Mouse (Mus musculus): ENCODE data around the gene Slc17a7. TPM values are rescaled to one million over a fixed set of nuclear protein-coding genes. Genes with fewer than 3 reads are reported as not detected.
A peak's percentile ranks its signal among the peaks of the same experiment; 100 is the strongest.

The Slc17a7 gene
- total RNA-seq, 2 experiments from 2014 or later: 267 to 292 TPM

DNA sequence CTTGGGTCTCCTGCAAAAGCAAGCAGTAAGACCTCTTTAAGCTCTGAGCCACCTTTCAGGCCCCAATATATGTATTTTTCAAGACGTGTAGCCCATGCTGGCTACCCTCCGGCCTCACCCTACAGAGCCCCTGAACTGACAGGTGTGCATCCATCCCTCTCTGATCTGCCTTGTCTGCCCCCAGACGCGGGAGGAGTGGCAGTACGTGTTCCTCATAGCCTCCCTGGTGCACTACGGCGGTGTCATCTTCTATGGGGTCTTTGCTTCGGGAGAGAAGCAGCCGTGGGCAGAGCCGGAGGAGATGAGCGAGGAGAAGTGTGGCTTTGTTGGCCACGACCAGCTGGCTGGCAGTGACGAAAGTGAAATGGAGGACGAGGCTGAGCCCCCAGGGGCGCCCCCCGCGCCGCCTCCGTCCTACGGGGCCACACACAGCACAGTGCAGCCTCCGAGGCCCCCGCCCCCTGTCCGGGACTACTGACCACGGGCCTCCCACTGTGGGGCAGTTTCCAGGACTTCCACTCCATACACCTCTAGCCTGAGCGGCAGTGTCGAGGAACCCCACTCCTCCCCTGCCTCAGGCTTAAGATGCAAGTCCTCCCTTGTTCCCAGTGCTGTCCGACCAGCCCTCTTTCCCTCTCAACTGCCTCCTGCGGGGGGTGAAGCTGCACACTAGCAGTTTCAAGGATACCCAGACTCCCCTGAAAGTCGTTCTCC is 11.0 kb downstream of the Slc17a7 start:
- intact Hi-C loops (cut with DNase I): no loop called here
- DNase-seq: no peak

DNA sequence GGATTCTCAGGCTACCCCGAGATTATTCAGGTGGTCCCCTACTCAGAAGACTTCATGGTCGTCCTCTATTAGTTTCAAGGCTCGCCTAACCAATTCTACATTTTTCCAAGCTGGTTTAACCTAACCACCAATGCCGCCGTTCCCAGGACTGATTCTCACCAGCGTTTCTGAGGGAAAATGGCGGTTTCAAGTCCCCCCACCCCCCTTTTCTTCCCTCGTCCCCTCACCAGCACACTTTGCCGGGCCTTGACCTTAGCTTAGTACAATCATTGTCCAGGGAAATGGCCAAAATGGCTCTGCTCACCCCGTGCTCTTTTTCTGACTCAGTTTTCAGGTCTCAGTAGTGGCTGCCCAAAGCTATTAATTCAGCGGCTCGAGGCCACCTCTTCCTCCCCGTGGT is 11.6 kb downstream of the Slc17a7 start:
- intact Hi-C loops (cut with DNase I): no loop called here
- DNase-seq: no peak

DNA sequence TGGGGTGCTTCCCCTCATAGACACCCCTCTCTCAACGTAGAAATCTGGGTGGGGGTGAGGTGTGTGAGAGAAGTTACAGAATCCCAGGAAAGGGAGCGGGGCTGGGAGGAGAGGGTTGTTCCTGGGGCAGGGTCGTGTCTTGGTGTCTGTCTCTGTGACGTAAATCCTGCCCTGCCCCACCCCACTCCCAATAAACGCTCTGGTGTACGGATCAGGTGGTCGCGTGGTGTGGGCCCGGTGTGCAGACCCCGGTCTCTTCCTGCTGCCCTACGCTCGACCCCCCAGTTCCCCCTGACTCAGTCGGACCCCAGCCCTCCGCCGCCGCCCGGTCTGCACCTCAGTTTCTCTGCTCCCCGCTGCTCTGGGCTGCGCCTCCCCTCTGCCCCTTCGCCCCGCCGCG is 12.2 kb downstream of the Slc17a7 start:
- intact Hi-C loops (cut with DNase I): no loop called here
- DNase-seq: no peak

DNA sequence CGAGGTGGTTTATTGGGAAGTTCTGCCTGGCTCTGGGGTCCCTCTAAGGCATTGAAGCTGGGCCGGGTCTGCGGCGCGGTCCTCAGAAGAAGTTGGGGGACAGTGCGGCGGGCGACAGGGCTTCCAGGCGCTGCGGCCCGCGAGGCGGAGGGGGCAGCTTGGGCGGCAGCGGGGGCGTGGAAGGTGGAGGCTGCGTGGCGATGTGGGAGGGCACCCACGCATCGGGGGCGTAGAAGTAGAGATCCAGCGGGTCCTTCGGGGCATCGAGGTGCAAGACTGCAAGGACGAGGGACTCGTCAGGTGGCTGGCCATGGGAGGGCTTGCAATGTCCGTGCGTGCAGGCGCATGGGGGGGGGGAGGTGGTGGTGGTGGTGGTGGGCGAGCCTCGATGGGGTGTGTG is 12.6 kb downstream of the Slc17a7 start:
- intact Hi-C loops (cut with DNase I): no loop called here
- DNase-seq: no peak

DNA sequence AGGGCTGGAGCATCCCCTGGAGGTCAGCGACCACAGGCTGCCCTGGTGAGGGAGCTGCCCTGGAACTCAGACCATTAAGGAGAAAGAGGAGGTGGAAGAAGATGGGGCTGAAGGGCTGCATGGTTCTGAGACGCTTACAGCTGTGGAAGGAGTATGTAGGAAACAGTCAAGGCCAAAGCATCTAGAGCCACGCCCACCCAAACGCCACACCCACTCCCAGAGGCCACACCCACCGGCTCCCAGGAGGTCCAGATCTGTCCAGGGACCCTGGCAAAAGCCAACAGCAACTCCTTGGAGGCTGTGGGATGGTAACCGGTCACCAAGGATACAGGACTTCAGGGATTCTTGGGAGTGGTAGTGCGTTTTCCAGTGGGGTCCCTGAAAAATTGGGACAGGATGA is 14.8 kb downstream of the Slc17a7 start:
- no peak for DNase-seq
- intact Hi-C loops (cut with DNase I): no loop called here

DNA sequence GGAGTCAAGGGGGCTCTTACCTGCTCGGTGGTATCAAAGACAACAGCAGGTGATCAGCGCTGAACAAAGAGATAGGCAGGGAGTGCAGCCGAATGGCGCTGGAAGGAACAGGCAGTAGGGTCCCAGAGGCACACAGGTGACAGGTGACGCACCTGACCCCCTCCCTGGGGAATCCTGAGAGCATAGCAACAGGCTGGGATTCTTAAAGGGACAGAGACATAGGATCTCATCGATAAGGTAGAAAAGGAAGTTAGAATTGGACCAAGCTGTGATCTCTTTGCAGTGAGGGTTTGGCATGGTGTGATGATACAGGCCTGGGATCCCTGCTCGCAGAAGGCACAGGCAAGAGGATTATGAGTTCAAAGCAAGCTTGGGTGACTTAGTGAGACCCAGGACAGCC is 15.7 kb downstream of the Slc17a7 start, which contains the start of gene Gfy:
Gene Gfy (minus strand): TSS at position 101 of the 400 bp plus-strand sequence.
- DNase-seq: no peak
- intact Hi-C loops (cut with DNase I): no loop called here

DNA sequence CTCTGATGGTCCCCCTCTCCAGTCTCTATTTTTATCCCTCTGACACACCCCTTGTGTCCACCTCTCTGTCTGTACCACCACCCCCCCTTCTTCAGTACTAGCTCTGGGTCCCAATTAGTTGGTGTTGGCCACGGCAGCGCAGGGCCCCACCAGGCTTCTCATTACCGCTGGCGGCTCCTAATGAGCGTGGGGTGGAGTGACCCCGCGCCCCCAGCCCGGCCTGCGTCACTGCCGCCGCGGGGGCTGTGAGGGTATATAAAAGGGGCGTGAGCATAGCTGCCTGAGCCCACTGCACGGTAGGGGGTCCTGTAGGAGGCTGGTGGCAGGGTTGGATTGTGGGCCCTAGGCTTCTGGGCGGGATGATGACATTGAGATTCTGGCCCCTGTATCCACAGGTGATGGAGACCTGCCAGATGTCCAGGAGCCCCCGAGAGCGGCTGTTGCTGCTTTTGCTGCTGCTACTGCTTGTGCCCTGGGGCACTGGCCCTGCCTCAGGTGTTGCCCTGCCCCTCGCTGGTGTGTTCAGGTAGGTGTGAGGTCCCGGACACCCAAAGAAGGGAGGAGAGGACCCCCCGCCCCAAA is 17.2 kb downstream of the Slc17a7 start, which contains the start of gene Pth2:
Gene Pth2 (plus strand): TSS at position 100 of the 582 bp plus-strand sequence.
- intact Hi-C loops (cut with DNase I): no loop called here
- DNase-seq: no peak

DNA sequence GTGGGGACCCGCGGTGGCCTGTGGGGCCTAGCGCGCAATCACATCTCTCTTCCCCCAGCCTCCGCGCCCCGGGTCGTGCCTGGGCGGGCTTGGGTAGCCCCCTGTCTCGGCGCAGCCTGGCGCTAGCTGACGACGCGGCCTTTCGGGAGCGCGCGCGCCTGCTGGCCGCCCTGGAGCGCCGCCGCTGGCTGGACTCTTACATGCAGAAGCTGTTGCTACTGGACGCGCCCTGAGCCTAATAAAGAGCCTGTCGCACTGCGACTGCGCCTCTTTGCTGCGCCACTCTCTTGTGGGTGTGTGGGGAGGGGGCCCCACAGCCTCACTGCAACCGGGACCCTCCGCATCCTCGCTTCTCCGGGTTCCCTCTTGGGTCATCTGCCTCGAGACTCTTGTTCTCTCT is 17.8 kb downstream of the Slc17a7 start:
- intact Hi-C loops (cut with DNase I): no loop called here
- no peak for DNase-seq

DNA sequence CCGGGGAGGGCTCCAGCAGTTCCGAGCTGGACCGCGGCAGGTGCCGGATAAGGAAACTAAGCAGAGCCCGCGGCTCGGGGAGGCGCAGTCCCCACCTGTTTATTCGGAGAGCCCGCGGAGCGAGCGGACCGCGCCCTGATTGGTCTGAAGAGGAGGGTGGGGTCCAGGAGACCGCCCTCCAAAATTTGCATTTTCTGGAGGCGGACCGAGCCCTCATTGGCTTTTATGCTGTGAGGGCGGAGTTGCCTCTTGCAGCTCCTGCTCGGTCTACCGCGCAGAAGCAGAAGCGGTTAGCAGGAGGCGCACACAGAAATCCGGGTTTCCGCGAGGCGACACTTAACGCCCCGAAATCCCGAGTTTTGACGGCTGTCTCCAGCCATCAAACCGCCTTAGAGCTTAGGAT is 18.5 kb downstream of the Slc17a7 start:
- intact Hi-C loops (cut with DNase I): no loop called here
- DNase-seq: peak; percentile 76

DNA sequence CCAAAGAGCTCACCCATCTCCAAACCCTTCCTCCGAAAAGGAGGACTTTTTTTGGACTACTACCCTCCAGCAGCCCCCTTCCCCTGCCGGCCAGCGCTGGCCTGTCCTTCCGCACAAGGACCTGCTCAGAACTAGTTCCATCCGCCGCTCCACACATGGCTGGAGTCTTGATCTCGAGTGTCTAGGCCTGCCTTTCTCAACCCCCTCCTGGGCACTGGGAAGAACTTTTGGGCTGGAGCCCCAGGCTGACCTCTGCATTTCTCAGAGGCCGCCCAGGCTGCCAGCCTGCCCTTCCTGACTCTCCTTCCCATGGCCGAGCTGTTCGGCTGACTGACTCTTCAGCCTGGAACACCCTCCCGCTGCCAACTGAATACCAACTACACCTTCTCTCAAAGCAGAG is 18.9 kb downstream of the Slc17a7 start:
- no peak for DNase-seq

DNA sequence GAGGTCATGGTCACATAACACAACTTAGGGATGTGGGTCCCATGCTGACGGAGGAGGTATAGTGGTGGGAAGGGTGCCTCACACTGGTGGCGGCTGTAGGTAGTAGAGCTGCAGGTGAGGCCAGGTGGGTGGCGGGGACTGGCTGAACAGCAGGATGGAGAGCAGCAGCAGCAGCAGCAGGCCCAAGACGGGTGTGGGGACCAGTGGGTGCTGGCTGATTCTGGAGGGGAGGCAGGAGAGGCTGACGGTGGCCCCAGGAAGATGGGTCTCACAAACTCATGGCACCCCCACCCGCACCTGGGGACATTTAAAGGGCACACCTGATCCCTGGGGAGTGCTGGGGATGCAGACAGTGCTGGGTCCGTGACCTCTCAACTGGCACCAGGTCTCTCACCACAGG is 19.9 kb downstream of the Slc17a7 start:
- DNase-seq: no peak
- intact Hi-C loops (cut with DNase I): no loop called here

More for the DNA sequence above, 18.9 kb downstream of the Slc17a7 start:
- intact Hi-C loops (cut with DNase I): no loop called here

DNA sequence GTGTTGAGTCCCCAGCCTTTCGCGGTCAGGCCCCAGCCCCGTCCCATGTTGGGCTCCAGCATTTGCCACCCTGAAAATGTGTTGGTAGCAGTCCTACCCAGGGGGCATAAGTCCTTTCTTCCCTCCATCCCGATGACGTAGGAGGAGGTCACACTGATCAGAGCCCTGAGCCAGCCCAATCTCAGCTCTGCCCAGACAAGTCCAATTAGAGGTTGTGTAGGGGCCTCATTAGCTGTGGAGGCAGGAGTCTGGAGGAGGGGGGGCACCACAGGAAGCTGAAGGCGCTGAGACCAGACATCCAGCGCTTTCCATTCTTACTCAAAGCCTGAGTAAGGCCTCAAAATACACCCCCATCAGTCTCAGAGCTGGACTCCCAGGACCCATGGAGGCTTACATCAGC is 22.2 kb downstream of the Slc17a7 start:
- intact Hi-C loops (cut with DNase I): no loop called here
- DNase-seq: no peak

DNA sequence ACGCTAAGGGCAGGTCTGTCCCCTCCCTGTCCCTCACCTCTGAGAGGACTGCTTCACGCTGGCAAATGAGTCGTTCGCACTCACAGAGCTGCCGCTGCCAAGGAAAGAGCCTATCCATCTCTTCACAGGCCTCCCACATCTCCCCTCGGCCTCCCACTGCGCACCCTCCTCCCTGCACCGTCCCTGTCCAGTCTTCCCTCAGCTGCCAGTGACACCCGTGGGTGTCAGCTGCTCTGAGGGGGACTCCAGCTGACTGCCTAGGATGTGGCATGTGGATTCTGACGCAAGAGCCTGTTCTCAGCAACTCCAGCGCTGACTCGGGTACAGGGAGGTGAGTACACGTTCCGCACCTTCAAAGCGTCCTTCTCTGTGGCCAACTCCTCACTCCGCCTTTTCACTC is 25.9 kb downstream of the Slc17a7 start:
- no peak for DNase-seq
- intact Hi-C loops (cut with DNase I): no loop called here

DNA sequence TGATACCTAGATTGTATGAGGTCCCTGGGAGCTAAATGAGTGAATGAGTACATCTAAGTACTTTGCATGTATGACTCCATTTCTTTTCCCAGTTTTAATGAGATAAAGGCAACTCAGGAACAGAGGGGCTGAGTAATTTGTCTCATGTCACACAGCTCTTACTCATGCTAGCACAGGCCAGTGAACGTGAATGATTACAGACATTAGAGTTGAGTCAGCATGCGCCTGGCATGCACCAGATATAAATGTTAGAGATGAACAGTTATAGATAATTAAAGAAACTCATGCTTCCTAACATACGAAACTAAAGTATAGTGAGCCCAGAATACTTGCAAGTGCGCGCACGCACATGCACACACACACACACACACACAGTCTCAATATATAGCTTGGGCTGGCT is 26.4 kb downstream of the Slc17a7 start:
- intact Hi-C loops (cut with DNase I): no loop called here
- no peak for DNase-seq

DNA sequence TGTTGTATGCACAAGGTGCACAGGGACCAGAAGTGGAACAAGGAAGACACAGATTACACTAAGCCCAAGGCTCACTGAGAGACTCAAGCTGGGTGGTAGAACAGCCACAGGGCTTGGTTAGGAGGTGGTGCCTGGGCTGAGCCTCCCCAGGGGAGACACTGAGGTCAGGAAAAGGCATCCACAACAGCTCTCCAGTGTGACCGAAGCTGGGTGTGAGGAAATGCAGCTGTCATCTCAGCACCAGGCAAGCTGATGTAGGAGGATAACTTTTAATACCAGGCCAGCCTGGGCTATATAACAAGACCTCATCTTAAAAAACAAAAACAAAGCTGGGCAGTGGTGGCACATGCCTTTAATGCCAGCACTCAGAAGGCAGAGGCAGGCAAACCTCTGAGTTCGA is 27.4 kb downstream of the Slc17a7 start:
- DNase-seq: no peak
- intact Hi-C loops (cut with DNase I): no loop called here

DNA sequence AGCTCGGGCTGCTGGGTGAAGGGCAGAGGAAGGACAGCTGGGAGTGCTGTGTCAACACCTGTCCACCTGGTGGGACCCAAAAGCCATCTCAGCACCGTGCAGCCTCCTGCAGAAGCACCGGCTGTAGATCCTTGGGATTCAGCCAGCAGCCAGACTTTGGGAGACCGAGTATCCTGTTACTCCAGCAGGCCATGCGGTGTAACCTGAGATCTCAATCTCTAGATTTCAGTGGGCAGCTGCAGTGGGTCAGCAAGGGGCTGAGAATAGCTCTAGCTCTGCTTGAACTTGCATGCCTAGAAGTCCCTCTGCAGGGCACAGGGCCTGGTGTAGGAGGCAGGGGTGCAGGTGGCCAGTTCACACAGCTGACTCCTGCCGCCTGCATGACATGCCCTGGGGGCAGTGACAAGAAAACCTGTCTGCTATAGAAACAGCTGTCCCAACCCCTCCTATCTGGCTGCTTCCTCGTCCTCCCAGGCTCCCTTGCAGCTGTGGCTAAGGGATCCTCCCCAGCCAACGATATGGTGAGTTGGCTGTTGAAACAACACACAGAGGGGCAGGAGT is 28.1 kb downstream of the Slc17a7 start:
- intact Hi-C loops (cut with DNase I): no loop called here
- DNase-seq: peak; percentile 79

DNA sequence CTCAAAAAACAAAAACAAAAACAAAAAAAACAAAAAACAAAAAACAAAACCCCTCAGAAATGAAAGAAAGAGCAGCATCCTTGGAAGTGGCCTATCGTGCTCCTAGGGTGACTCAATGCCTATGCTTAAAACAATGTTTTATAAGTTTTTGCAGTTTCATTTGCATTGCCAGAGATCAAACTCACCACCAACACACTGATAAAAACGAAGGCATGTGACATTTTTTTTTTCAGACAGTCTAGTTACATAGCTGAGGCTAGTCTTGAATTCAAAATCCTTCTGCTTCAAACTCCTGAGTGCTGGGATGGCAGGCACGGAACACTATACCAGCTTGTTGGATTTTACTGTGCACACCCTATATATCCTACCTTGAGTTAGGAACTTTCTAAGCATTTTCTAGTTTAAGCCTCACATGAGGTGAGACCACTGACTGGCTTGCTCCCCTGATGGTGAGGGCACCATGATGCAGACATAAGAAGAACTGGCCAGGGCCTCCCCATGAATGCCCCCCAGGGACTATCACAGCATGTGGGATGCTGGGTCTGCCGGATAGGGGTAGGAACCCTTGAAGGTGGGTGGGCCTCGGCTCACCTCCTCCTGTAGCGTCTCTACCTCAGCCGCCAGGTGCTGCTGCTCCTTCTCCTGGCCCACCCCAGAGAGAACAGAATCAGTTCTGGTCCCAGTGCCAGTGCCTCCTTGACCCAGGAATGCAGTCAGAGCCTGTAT is 29.0 kb downstream of the Slc17a7 start:
- intact Hi-C loops (cut with DNase I): no loop called here
- DNase-seq: no peak

DNA sequence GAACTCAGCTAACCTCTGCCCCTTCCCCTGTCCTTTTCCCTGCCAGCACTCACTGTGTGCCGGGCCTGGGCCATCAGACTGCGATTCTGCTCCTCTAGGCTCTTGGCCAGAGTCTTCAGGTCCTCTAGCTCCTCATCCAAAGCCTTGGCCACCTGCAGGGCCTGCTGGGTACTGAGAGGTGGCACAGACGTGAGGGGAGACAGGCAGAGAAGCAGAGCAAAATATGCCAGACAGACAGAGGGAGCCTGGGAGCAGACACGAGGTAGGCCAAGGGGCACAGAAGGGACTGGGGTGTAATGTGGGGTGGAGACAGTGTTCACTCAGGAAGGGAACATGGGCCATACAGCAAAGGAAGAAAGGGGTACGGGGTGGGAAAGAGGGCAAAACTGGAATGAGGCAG is 29.7 kb downstream of the Slc17a7 start:
- peak; percentile 36 for DNase-seq
- intact Hi-C loops (cut with DNase I): no loop called here

DNA sequence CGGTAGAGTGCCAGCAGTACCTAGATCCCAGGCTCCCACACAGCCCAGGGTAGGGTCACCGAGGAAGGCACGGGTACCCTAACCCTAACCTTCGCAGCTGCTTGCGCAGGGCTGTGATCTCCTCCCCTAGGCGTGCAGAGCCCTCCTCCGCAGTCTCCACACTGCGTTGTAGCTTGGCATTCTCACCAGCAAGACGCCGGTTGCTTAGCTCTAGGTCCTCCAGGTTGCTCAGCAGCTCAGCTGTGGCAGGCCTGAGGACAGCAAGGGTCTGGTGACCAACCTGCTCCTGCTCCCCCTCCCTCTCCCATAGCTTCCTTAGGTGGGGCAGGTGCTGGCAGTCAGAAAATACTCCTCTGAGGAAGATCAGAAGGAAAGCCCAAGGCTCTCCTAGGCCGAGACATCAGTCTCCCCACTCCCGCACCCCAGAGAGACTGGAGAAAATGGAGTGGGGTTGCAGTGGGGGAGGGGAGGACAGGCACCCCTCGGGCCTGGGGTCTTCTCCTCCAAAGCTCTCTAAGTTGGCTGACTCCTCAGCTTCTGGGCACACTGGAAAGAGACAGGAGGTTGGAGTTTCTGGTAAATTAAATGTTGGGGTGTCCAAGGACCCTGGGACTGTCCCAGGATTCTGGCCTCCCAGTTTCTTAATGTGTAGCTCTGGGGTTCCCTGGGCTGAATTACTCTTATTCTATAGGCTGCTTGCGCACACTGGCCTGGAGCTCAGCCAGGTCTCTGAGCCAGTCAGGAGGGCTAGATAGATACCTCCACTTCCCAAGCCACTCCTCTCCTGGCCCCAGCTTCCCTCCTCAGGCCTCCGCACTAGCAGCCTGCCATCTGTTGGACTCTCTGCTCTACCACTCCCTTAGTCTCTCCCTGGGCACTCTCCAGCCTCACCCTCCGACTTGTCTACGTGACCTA is 30.4 kb downstream of the Slc17a7 start:
- no peak for DNase-seq
- intact Hi-C loops (cut with DNase I): no loop called here

DNA sequence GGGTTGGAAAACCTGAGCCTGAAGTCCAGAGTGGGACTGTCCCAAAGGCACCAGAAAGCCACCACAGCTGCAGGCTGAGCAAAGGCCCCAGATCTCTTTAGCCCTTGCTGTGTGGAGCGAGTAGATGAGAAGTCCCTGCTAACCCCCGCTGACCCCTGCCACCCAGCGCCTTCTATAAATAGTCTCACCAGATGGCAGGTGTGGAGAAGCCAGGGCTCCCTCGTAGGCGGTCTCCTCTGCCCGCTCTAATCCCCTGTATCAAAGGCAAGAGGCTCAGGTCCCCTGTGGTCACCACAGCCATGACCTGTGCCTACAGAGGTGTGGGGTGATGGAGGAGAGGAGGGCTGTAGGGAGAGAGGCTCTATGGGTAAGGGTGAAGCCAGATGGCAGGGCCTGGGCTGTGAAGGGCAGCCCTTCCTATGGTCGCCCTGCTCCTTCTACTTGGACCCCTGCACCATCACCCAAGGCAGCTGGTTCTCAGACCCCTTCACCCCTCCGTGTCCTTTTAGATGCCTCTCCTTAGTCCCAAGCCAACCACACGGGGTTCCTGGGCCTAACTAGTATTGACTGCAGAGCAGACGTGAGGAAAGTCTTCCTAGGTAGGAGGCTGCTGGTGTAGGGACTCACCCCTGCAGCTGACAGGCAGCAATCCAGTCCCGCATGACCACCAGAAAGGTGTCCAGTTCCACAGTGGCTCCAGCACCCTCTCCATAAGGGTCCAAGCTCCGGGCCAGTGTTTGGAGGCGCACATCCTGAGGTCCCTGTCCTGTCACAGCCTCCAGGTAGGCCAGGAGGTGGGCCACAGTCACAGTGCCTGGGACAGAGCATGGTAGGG is 31.8 kb downstream of the Slc17a7 start:
- intact Hi-C loops (cut with DNase I): no loop called here
- DNase-seq: no peak

All from left cerebral cortex, postnatal 4 days (tissue).